Mouse (Mus musculus) urinary bladder, postnatal 0 days (tissue): ENCODE data around the gene Pnpla3. TPM values are rescaled to one million over a fixed set of nuclear protein-coding genes. Genes with fewer than 3 reads are reported as not detected.

Source experiments
- microRNA-seq: library from miRNA; unstranded; fragments of <30 nt; microRNA quantifications from one replicate; pipeline ENCODE4, GENCODE M21; 2016
- polyA plus RNA-seq: library from polyadenylated mRNA; unstranded; fragments of >200 nt; fragmentation: Nextera tagmentation; extraction: Ambion mirVana; gene quantifications from 2 replicates; pipeline ENCODE4 v1.2.1, GENCODE M21; 2015

Pnpla3 gene
- 0.16 and 0.22 TPM in 2 replicates for polyA plus RNA-seq

DNA sequence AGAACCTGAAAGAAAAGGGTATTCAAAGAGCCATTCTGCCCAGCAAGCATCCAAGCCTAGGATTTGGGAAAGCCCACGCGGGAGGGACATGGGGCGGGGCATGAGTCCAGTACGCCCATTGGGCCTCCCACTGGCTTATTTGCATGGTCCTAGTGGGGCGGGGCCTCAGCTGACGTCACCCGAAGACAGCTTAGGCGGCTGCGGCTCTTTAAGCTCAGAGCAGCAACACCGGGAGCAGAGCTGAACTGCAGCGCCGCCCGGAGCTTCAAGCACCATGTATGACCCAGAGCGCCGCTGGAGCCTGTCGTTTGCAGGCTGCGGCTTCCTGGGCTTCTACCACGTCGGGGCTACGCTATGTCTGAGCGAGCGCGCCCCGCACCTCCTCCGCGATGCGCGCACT lies at the start of gene Pnpla3:
Pnpla3 (plus strand) TSS at position 238 of the 400 bp plus-strand sequence.

DNA sequence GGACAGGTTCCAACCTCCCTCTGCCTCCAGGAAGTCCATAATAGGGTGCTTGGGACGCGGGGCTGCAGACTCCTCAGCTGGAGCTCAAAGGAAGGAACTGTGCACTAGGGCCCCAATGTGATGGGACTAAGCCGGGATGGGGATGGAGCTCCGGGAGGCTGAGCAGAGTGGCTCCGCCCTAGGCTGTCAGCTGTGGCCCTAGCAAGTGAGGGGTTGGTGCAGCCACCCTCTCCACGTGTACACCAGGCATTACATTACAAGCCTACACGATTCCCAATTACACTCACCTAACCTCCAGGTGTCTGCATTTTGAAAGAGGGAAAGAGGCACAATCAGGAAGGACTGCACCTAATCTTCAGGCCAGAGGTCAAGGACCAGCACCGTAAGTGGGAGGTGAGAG lies 44.6 kb upstream of the Pnpla3 start, which contains the start of gene Pnpla5:
Pnpla5 (minus strand) TSS at position 101 of the 400 bp plus-strand sequence.

DNA sequence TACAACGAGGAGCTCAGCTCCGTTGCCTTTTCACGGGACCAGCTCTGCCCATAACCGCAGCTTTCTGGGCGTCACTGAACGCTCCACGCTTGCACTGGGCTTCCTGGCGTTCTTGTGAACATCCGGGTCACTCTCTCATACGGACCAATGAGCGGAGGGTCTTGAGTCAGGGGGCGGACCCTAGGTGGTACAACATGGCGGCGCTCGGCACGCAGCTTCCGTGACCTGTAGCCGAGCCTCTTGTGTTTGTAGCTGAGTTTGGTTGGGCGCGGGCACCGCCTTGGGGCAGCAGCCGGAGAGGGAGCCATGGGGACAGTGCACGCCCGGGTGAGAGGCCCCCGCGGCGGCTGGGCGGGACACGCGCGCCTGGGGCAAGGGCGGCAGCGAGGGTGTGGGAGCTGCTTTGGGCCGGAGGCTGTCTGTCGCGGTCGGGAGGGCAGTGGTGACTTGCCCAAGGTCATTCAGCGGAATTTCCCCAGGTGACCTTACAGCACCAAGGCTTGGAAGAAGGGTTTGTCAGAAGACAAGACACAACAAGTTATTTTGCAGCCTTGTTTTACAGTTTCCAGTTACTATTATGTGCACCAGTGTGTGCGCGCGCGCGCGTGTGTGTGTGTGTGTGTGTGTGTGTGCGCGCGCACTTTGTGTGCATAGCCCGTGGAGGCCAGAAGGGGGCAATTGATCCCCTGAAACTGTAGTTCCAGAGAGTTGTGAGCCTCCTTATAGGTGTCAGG lies 24.6 kb downstream of the Pnpla3 start, which contains the start of gene Samm50:
Samm50 (plus strand) TSS at position 184 of the 734 bp plus-strand sequence.

DNA sequence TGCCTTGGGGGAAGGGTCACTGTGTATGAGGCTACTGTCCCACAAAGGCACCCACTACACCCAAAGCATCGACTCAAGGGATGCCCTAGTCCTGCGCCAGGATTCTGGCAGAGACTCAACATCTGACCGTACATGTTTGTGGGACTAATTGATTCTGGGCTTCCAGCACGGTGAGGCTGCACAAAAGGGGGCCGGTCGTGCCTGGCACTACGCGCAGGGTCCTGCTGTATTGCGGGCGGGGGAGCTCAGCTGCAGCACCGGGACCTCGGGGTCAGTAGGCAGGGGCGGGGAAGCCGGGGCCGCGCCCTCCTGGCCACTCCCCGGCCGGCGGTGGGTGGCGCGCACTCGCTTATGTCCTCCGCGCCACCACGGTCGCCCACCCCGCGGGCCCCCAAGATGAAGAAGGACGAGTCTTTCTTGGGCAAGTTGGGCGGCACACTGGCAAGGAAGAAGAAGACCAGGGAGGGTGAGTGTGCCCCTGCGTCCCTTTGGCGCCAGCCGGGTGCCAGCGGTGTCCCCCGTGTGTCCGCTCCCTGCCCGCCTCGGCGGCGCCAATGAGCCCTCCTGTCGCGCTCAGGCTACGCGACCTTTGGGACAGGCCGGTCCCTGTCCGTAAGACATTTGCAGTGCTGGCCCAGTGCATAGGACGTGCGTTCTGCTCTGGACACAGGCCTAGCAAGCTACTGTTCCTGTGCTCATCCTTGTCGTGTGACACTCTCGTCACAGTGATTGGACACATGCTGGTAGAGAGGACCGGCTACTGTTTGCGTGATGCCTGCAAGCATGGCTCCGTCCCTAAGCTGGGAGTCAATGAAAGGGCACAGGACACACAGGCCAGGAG lies 64.3 kb downstream of the Pnpla3 start, which contains the start of gene Parvb:
Parvb (plus strand) TSS at position 323 of the 841 bp plus-strand sequence.

Small RNA genes lying within 50 kb of the gene (microRNA-seq; reads per million reads assigned to microRNA genes)
- not detected for gene Mir6392

Other genes with a start within 250 kb of the Pnpla3 start
- not detected in 2 replicates for gene Efcab6, start 102.5 kb upstream of the Pnpla3 start, polyA plus RNA-seq
- 1.5 and 1.8 TPM in 2 replicates for gene Sult4a1, start 62.1 kb upstream of the Pnpla3 start, polyA plus RNA-seq
- gene Pnpla5, start 44.7 kb upstream of the Pnpla3 start, polyA plus RNA-seq: not detected in 2 replicates
- 86.4 and 103 TPM in 2 replicates for gene Samm50, start 24.4 kb downstream of the Pnpla3 start, polyA plus RNA-seq
- 1.9 and 3.5 TPM in 2 replicates for gene Parvb, start 64.2 kb downstream of the Pnpla3 start, polyA plus RNA-seq
- gene Parvg, start 156.2 kb downstream of the Pnpla3 start, polyA plus RNA-seq: 1.0 and 2.8 TPM in 2 replicates